13 mouse cellular contexts compared by ENCODE assay signal in genomic region chr9:47380361-47380760, GRCm38 (mm10).
DNase-seq lines count a peak whose midpoint lies in the region.
"Had no signal": no experiment of that assay in that cellular context is flagged by ENCODE, and none has a peak within 500 bp of the region (broad histone marks: within the 10 kb centered on the region; RNA-seq: fewer than 3 reads in every experiment).

No protein-coding gene starts in this region.

- peak; percentile 35 to 62 for DNase-seq in adrenal gland, adult (ENCODE audit: inconsistent age in 2 of 2, low spot score in 1 of 2)
- DNase-seq in adrenal gland, postnatal 4 days (ENCODE audit: low spot score in 2 of 2): no peak
- peak; percentile 12 for DNase-seq in adrenal gland, adult 8-10 months
- no peak for DNase-seq in adrenal gland, postnatal 14 days
- peak; percentile 25 for DNase-seq in ovary, adult 18-20 months (ENCODE audit: low spot score)
- DNase-seq in ovary, postnatal 14 days (ENCODE audit: low spot score): no peak
- DNase-seq: B cell, adult 2 months; cerebellum, adult 11-12 months; cerebellum, adult 2 months; cerebellum, adult 9-10 months; cerebellum, postnatal 10 days; cerebellum, postnatal 25 days; forebrain, postnatal 0 days had no signal

Comparison
In these comparisons a context has a peak if more than half of its experiments do, and no peak if none do; other contexts are left out.
1. DNase-seq: peak in adrenal gland, adult (2 of 2), adrenal gland, adult 8-10 months (single experiment) and ovary, adult 18-20 months (single experiment); none in adrenal gland, postnatal 4 days (0 of 2), adrenal gland, postnatal 14 days (single experiment) and ovary, postnatal 14 days (single experiment).